27 mouse cellular contexts compared by ENCODE assay signal in the genomic region with DNA sequence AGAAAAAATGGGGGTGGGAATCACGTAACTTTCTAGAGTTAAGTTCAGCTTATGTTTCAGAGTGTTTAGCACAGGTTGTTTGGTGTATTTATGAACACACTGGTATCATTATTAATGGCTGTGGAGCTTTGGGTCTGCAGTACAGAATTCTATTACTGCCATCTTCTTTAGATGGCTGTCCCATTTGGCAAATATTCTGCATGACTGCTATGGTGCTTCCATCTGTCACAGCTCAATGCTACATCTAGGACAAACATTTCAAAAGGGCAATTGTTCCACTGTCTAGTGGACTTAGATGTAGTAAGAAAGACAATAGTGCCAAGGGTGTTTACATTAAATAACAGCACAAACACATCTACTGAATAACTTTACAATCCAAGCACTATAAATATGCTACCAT.
A peak's percentile ranks its signal among the peaks of the same experiment; 100 is the strongest.
DNase-seq lines count a peak whose midpoint lies in the region; ATAC-seq lines count a peak whose summit lies in the region.
"Had no signal": no experiment of that assay in that cellular context is flagged by ENCODE, and none has a peak within 500 bp of the region (broad histone marks: within the 10 kb centered on the region; RNA-seq: fewer than 3 reads in every experiment).

No protein-coding gene starts in this region.

- H3K4me1 ChIP-seq in midbrain, embryonic 10.5 days: no peaks in the 10 kb centered on the region
- no peaks in the 10 kb centered on the region for H3K4me1 ChIP-seq in forebrain, embryonic 16.5 days (replicated peaks; ENCODE audit: control insufficient read depth, insufficient read depth, low read length)
- H3K4me1 ChIP-seq: embryonic facial prominence, embryonic 10.5 days; embryonic facial prominence, embryonic 13.5 days; heart, embryonic 12.5 days; heart, embryonic 15.5 days had no signal

- DNase-seq in retina, postnatal 1 day: peak; percentile 1
- no peak for DNase-seq in retina, embryonic 14.5 days (ENCODE audit: low spot score)
- peak; percentile 2 for DNase-seq in cerebellum, adult 8-10 months
- peak; percentile 29 to 34 for DNase-seq in cerebellum, postnatal 10 days
- peak; percentile 12 to 36 for DNase-seq in cerebellum, postnatal 36 days
- DNase-seq in midbrain, embryonic 10.5 days (ENCODE audit: low spot score): no peak
- DNase-seq in testis, postnatal 14 days (ENCODE audit: low spot score): no peak
- DNase-seq: adrenal gland, adult 2 months; adrenal gland, postnatal 14 days; embryo, embryonic 11 days; gastrocnemius, postnatal 25 days; heart, adult 18-20 months; heart, postnatal 10 days; heart, postnatal 36 days; kidney, adult 18-20 months had no signal

- no peak overlapping the region for H3K9ac ChIP-seq in forebrain, embryonic 16.5 days (replicated peaks; ENCODE audit: low read depth, low read length)
- H3K9ac ChIP-seq: embryonic facial prominence, embryonic 13.5 days; heart, embryonic 12.5 days; heart, embryonic 15.5 days; hindbrain, embryonic 14.5 days had no signal

- no peak for ATAC-seq in forebrain, embryonic 16.5 days
- ATAC-seq: CD4-positive, CD25-positive, alpha-beta regulatory T cell, adult 4 months; forebrain, embryonic 14.5 days; hindbrain, postnatal 0 days; inflammation-experienced regulatory T-cells, adult 6 months; intestine, embryonic 16.5 days had no signal

- no peaks in the 10 kb centered on the region for H3K36me3 ChIP-seq in midbrain, embryonic 10.5 days
- H3K36me3 ChIP-seq in forebrain, embryonic 16.5 days (ENCODE audit: control insufficient read depth, insufficient read depth): no peaks in the 10 kb centered on the region
- H3K36me3 ChIP-seq: embryonic facial prominence, embryonic 10.5 days; embryonic facial prominence, embryonic 13.5 days; heart, embryonic 12.5 days; heart, embryonic 15.5 days had no signal

- no peaks in the 10 kb centered on the region for H3K27me3 ChIP-seq in midbrain, embryonic 10.5 days (ENCODE audit: low read depth, poor library complexity, severe bottlenecking)
- H3K27me3 ChIP-seq in forebrain, embryonic 16.5 days (replicated peaks; ENCODE audit: control insufficient read depth, insufficient read depth, low read length): no peaks in the 10 kb centered on the region
- H3K27me3 ChIP-seq: embryonic facial prominence, embryonic 13.5 days; heart, embryonic 12.5 days; heart, embryonic 15.5 days had no signal

- 88% methylated on average over 1 of the region's 1 CpGs for WGBS in midbrain, embryonic 10.5 days
- 86% methylated on average over 1 of the region's 1 CpGs for WGBS in forebrain, embryonic 16.5 days

- no peaks in the 10 kb centered on the region for H3K9me3 ChIP-seq in midbrain, embryonic 10.5 days (replicated peaks)
- no peaks in the 10 kb centered on the region for H3K9me3 ChIP-seq in forebrain, embryonic 16.5 days (ENCODE audit: control insufficient read depth, low read length)
- H3K9me3 ChIP-seq: embryonic facial prominence, embryonic 10.5 days; embryonic facial prominence, embryonic 13.5 days; heart, embryonic 15.5 days had no signal

- no peak overlapping the region for H3K4me2 ChIP-seq in forebrain, embryonic 16.5 days (ENCODE audit: low read length)
- H3K4me2 ChIP-seq: embryonic facial prominence, embryonic 13.5 days; heart, embryonic 12.5 days; heart, embryonic 15.5 days; hindbrain, embryonic 14.5 days had no signal

- no peak overlapping the region for H3K4me3 ChIP-seq in midbrain, embryonic 10.5 days
- H3K4me3 ChIP-seq in forebrain, embryonic 16.5 days (replicated peaks; ENCODE audit: low read length): no peak overlapping the region
- H3K4me3 ChIP-seq: embryonic facial prominence, embryonic 10.5 days; embryonic facial prominence, embryonic 13.5 days; erythroblast, embryonic 14.5 days; heart, embryonic 12.5 days; heart, embryonic 15.5 days had no signal

- H3K27ac ChIP-seq in midbrain, embryonic 10.5 days (replicated peaks): no peak overlapping the region
- H3K27ac ChIP-seq in forebrain, embryonic 16.5 days (ENCODE audit: low read length): no peak overlapping the region
- H3K27ac ChIP-seq: embryonic facial prominence, embryonic 10.5 days; embryonic facial prominence, embryonic 13.5 days; heart, embryonic 15.5 days; hindbrain, embryonic 14.5 days; hindbrain, postnatal 0 days had no signal

Comparison
In these comparisons a context has a peak if more than half of its experiments do, and no peak if none do; other contexts are left out.
1. DNase-seq: peak in retina, postnatal 1 day (single experiment), cerebellum, adult 8-10 months (single experiment), cerebellum, postnatal 10 days (2 of 2) and cerebellum, postnatal 36 days (2 of 2); none in retina, embryonic 14.5 days (single experiment), midbrain, embryonic 10.5 days (single experiment) and testis, postnatal 14 days (single experiment).